Mouse (Mus musculus) G1E (cell line): ENCODE results near the gene Rps6ka5. TPM values are rescaled to one million over a fixed set of nuclear protein-coding genes. Genes with fewer than 3 reads are reported as not detected.
A peak's percentile ranks its signal among the peaks of the same experiment; 100 is the strongest.

Experiments used
- ATAC-seq: 2 replicates; pipeline ENCODE4 v1.8.0; 2016; ENCODE audit warnings: mild to moderate bottlenecking; ENCODE audit not compliant: insufficient number of reproducible peaks, poor library complexity, low FRiP score, severe bottlenecking; ENCODE audit errors: extremely low read depth
- DNase-seq: peaks from one replicate; pipeline ENCODE4 v3.0.0; 2012; ENCODE audit warnings: low spot score
- H3K27me3 ChIP-seq: 2 replicates; pipeline ENCODE4 v1.6.1; 2012; ENCODE audit warnings: mild to moderate bottlenecking, low read length, inconsistent platforms; ENCODE audit not compliant: insufficient read depth
- H3K36me3 ChIP-seq: replicated peaks from 2 replicates; pipeline ENCODE3; 2012; ENCODE audit warnings: mild to moderate bottlenecking, inconsistent platforms
- H3K4me1 ChIP-seq: 2 replicates; pipeline ENCODE4 v1.6.1; 2012; ENCODE audit warnings: low read depth, low read length, inconsistent platforms, mixed read lengths; ENCODE audit not compliant: insufficient read depth
- H3K4me3 ChIP-seq: 2 replicates; pipeline ENCODE4 v1.5.1; 2012; ENCODE audit warnings: low read depth, mild to moderate bottlenecking, inconsistent platforms, low read length, moderate library complexity, mixed read lengths
- H3K9me3 ChIP-seq: replicated peaks from 2 replicates; pipeline ENCODE4 v1.6.1; 2012; ENCODE audit warnings: inconsistent platforms
- CTCF ChIP-seq: IDR thresholded peaks from 2 replicates; pipeline ENCODE4 v1.5.1; 2012; ENCODE audit warnings: low read depth, low read length, inconsistent platforms, mixed read lengths
- GATA1 ChIP-seq: IDR thresholded peaks from 2 replicates; pipeline ENCODE4 v1.6.1; 2012; ENCODE audit warnings: borderline replicate concordance, low read length, inconsistent platforms, mixed read lengths
- GATA2 ChIP-seq: IDR thresholded peaks from 2 replicates; pipeline ENCODE4 v1.6.1; 2012; ENCODE audit warnings: low read depth, low read length, inconsistent platforms, borderline replicate concordance
- POLR2AphosphoS5 ChIP-seq: IDR thresholded peaks from 2 replicates; pipeline ENCODE4 v1.6.1; 2012; ENCODE audit warnings: low read depth, low read length, inconsistent platforms; ENCODE audit not compliant: insufficient replicate concordance
- TAL1 ChIP-seq: conservative IDR thresholded peaks from 2 replicates; pipeline ENCODE4 v1.6.1; 2012; ENCODE audit warnings: low read depth, low read length, inconsistent platforms, mixed read lengths
- polyA plus RNA-seq: library from polyadenylated mRNA; stranded (reverse); fragments of >175 nt; gene quantifications from 2 replicates; pipeline ENCODE4 v1.2.3, GENCODE M21; 2012
- total RNA-seq, 2 experiments: library from RNA; stranded (forward) in 1 of 2; stranded (reverse) in 1 of 2; fragments of 200-1000 nt in 1 of 2; fragments of >200 nt in 1 of 2; fragmentation: Nextera tagmentation in 1 of 2; gene quantifications; 2 replicates each; pipeline ENCODE4 v1.2.3; 2014 to 2017

Rps6ka5 gene
- total RNA-seq (2014; fragmentation: Nextera tagmentation), result 41.5 and 43.2 TPM in 2 replicates
- 52.2 TPM in 2 replicates for total RNA-seq (2017)
- polyA plus RNA-seq, result 10.9 and 12.6 TPM in 2 replicates

- Histone ChIP-seq H3K9me3 (peaks cover 2% of the 10 kb centered on the region), H3K4me1 (peaks cover 63% of the 10 kb centered on the region), H3K36me3 (peaks cover 9% of the 10 kb centered on the region), H3K27me3 (no peaks in the 10 kb centered on the region), H3K4me3 (no peak within 1 kb of the TSS)
- ATAC-seq (no peak), DNase-seq (no peak)
- no peak for TF ChIP-seq GATA1
- no peak for TF ChIP-seq POLR2AphosphoS5
- TF ChIP-seq TAL1, result no peak
These were observed at the start of gene Rps6ka5 for GRCm38 (mm10) chr12:100726651-100727050. Gene Rps6ka5 (minus strand): TSS chr12:100726983.

- H3K36me3 ChIP-seq, result no peaks in the 10 kb centered on the region
- ATAC-seq, result no peak
- TF ChIP-seq TAL1 (no peak), GATA2 (no peak), POLR2AphosphoS5 (no peak), CTCF (no peak), GATA1 (no peak)
- no peaks in the 10 kb centered on the region for H3K9me3 ChIP-seq
- DNase-seq, result no peak
- H3K4me1 ChIP-seq, result peaks cover 8% of the 10 kb centered on the region
- H3K4me3 ChIP-seq, result no peak overlapping the region
- peaks cover 72% of the 10 kb centered on the region for H3K27me3 ChIP-seq
These were observed 49.3 kb upstream of the Rps6ka5 start for GRCm38 (mm10) chr12:100775911-100776581.

GRCm38 (mm10) chr12:100775291-100775690 lies 48.5 kb upstream of the Rps6ka5 start:
- H3K4me1 ChIP-seq, result peaks cover 8% of the 10 kb centered on the region
- ATAC-seq (no peak), DNase-seq (no peak)
- no peak overlapping the region for H3K4me3 ChIP-seq
- H3K36me3 ChIP-seq, result no peaks in the 10 kb centered on the region
- H3K9me3 ChIP-seq, result no peaks in the 10 kb centered on the region
- TF ChIP-seq GATA2 (no peak), TAL1 (no peak), CTCF (no peak), GATA1 (no peak), POLR2AphosphoS5 (no peak)
- peaks cover 73% of the 10 kb centered on the region for H3K27me3 ChIP-seq

GRCm38 (mm10) chr12:100774756-100775155 lies 48.0 kb upstream of the Rps6ka5 start:
- peaks cover 8% of the 10 kb centered on the region for H3K4me1 ChIP-seq
- peaks cover 73% of the 10 kb centered on the region for H3K27me3 ChIP-seq
- DNase-seq (no peak), ATAC-seq (no peak)
- H3K4me3 ChIP-seq, result no peak overlapping the region
- no peaks in the 10 kb centered on the region for H3K9me3 ChIP-seq
- TF ChIP-seq TAL1 (no peak), GATA1 (no peak), CTCF (no peak), POLR2AphosphoS5 (no peak), GATA2 (no peak)
- H3K36me3 ChIP-seq, result no peaks in the 10 kb centered on the region

GRCm38 (mm10) chr12:100772230-100772984 lies 45.6 kb upstream of the Rps6ka5 start:
- no peak overlapping the region for H3K4me3 ChIP-seq
- H3K36me3 ChIP-seq, result no peaks in the 10 kb centered on the region
- DNase-seq, result no peak
- TF ChIP-seq CTCF (no peak), GATA1 (no peak), POLR2AphosphoS5 (no peak), TAL1 (no peak), GATA2 (no peak)
- no peaks in the 10 kb centered on the region for H3K9me3 ChIP-seq
- peaks cover 62% of the 10 kb centered on the region for H3K27me3 ChIP-seq
- ATAC-seq, result 0 out of 2 replicates have a peak, but pooled peaks have one; percentile 15
- H3K4me1 ChIP-seq, result peaks cover 8% of the 10 kb centered on the region; the same call in 1 of the 2 replicates

GRCm38 (mm10) chr12:100770765-100771164 lies 44.0 kb upstream of the Rps6ka5 start:
- ATAC-seq, result no peak
- no peaks in the 10 kb centered on the region for H3K36me3 ChIP-seq
- peaks cover 8% of the 10 kb centered on the region; the same call in 1 of the 2 replicates for H3K4me1 ChIP-seq
- no peak overlapping the region for H3K4me3 ChIP-seq
- DNase-seq, result no peak
- peaks cover 56% of the 10 kb centered on the region for H3K27me3 ChIP-seq
- no peak for TF ChIP-seq GATA2
- TF ChIP-seq POLR2AphosphoS5, result no peak
- no peak for TF ChIP-seq CTCF
- TF ChIP-seq GATA1, result no peak
- no peak for TF ChIP-seq TAL1
- no peaks in the 10 kb centered on the region for H3K9me3 ChIP-seq
